Comparison of ENCODE assay signal across 18 mouse cellular contexts in genomic region chr7:78693148-78693547, GRCm38 (mm10).
"Had no signal": no experiment of that assay in that cellular context is flagged by ENCODE, and none has a peak within 500 bp of the region (broad histone marks: within the 10 kb centered on the region; RNA-seq: fewer than 3 reads in every experiment).

No protein-coding gene starts in this region.

- H3K4me3 ChIP-seq: megakaryocyte, embryonic 14.5 days; midbrain, embryonic 13.5 days; midbrain, embryonic 15.5 days; neural tube, embryonic 12.5 days; stomach, embryonic 15.5 days had no signal

- H3K36me3 ChIP-seq: midbrain, embryonic 13.5 days; midbrain, embryonic 15.5 days; neural tube, embryonic 12.5 days; stomach, embryonic 15.5 days had no signal

- H3K4me2 ChIP-seq: lung, embryonic 14.5 days; midbrain, embryonic 11.5 days; midbrain, embryonic 13.5 days; midbrain, embryonic 15.5 days; neural tube, embryonic 12.5 days; stomach, embryonic 15.5 days had no signal

- H3K9me3 ChIP-seq: megakaryocyte, embryonic 14.5 days; midbrain, embryonic 13.5 days; midbrain, embryonic 15.5 days; neural tube, embryonic 12.5 days; stomach, embryonic 15.5 days had no signal

- ATAC-seq: midbrain, embryonic 13.5 days; midbrain, embryonic 15.5 days had no signal

- DNase-seq: lung, adult 18-20 months; lung, embryonic 14.5 days; lung, postnatal 10 days; lung, postnatal 4 days; retina, postnatal 1 day; right cerebral cortex, adult 18-20 months; right cerebral cortex, postnatal 25 days; thymus, adult 2 months; thymus, postnatal 25 days; thymus, postnatal 4 days had no signal

- H3K9ac ChIP-seq: liver, embryonic 14.5 days; lung, embryonic 14.5 days; midbrain, embryonic 13.5 days; midbrain, embryonic 15.5 days; neural tube, embryonic 12.5 days; stomach, embryonic 15.5 days had no signal

- H3K27me3 ChIP-seq: midbrain, embryonic 13.5 days; midbrain, embryonic 15.5 days; neural tube, embryonic 12.5 days; stomach, embryonic 15.5 days had no signal

- H3K27ac ChIP-seq: liver, embryonic 14.5 days; midbrain, embryonic 13.5 days; midbrain, embryonic 15.5 days; neural tube, embryonic 12.5 days; stomach, embryonic 15.5 days; stomach, postnatal 0 days had no signal

- H3K4me1 ChIP-seq: megakaryocyte, embryonic 14.5 days; midbrain, embryonic 13.5 days; midbrain, embryonic 15.5 days; neural tube, embryonic 12.5 days; stomach, embryonic 15.5 days had no signal
